Mouse (Mus musculus) erythroblast, embryonic 14.5 days (primary cell): ENCODE measurements around the gene Adamtsl1. TPM values are rescaled to one million over a fixed set of nuclear protein-coding genes. Genes with fewer than 3 reads are reported as not detected.

Source experiments
- H3K27me3 ChIP-seq: 2 replicates; pipeline ENCODE4 v1.6.1; 2012; ENCODE audit warnings: inconsistent platforms; ENCODE audit not compliant: control insufficient read depth
- H3K36me3 ChIP-seq: 2 replicates; pipeline ENCODE4 v1.6.1; 2012; ENCODE audit warnings: mild to moderate bottlenecking, inconsistent platforms; ENCODE audit not compliant: control insufficient read depth
- H3K4me1 ChIP-seq: 2 replicates; pipeline ENCODE4 v1.6.1; 2012; ENCODE audit warnings: inconsistent platforms; ENCODE audit not compliant: control insufficient read depth
- H3K4me3 ChIP-seq: replicated peaks from 2 replicates; pipeline ENCODE3; 2012; ENCODE audit warnings: moderate library complexity, mild to moderate bottlenecking, inconsistent platforms
- H3K9me3 ChIP-seq: 2 replicates; pipeline ENCODE4 v1.6.1; 2012; ENCODE audit warnings: low read length, inconsistent platforms, mixed read lengths; ENCODE audit not compliant: control insufficient read depth
- GATA1 ChIP-seq: IDR thresholded peaks from 2 replicates; pipeline ENCODE4 v1.6.1; 2012; ENCODE audit warnings: low read length, inconsistent platforms, mixed read lengths
- TAL1 ChIP-seq: IDR thresholded peaks from 3 replicates; pipeline ENCODE4 v1.6.1; 2012; ENCODE audit warnings: low read length, inconsistent platforms, mixed read lengths
- polyA plus RNA-seq: library from polyadenylated mRNA; stranded (reverse); fragments of >175 nt; gene quantifications from 2 replicates; pipeline ENCODE4 v1.2.3, GENCODE M21; 2012

Gene Adamtsl1
- polyA plus RNA-seq, 1 experiment: not detected

DNA sequence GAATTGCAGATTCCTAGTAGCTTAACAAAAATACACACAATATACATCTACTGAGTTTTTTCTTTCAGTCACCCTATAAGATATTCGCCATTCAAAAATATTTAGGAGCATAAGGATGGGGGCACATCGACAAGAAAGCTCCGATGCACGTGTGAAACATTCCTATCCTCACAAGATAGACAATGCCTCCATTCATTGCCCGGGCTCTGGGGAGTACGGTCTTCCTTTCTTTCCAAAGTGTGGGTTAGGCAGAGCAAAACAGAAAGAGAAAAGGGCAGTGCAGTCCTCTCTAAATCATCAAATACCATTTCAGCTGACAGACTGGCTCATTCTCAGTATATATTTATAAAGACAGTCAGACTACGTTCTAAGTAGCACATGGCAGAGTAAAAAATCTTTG lies 332.0 kb downstream of the Adamtsl1 start:
- H3K4me3 ChIP-seq: no peak overlapping the region
- no peaks in the 10 kb centered on the region for H3K4me1 ChIP-seq
- H3K27me3 ChIP-seq: no peaks in the 10 kb centered on the region
- no peak for TF ChIP-seq TAL1
- no peaks in the 10 kb centered on the region for H3K36me3 ChIP-seq
- no peaks in the 10 kb centered on the region for H3K9me3 ChIP-seq

DNA sequence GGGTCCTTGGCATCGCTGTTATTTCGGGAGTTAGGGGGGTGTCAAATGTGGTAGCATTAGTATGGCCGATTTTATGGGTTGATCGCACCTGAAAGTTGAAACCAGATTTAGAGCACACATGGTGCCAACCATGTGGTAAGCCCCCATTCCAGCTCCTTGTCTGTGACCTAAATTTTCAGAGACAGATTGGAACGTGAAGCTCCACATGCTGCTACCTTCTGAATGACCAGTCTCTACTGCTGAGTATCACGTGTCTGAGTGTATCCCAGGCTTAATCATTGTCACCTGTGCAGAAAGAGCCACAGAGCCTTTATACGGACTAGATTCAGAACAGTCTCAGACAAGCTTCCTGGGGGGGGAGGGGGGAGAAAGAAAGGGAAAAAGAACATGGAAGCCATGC lies 339.4 kb downstream of the Adamtsl1 start:
- no peaks in the 10 kb centered on the region for H3K4me1 ChIP-seq
- no peaks in the 10 kb centered on the region for H3K9me3 ChIP-seq
- no peak for TF ChIP-seq TAL1
- no peak for TF ChIP-seq GATA1
- H3K36me3 ChIP-seq: no peaks in the 10 kb centered on the region
- H3K27me3 ChIP-seq: no peaks in the 10 kb centered on the region
- H3K4me3 ChIP-seq: no peak overlapping the region

DNA sequence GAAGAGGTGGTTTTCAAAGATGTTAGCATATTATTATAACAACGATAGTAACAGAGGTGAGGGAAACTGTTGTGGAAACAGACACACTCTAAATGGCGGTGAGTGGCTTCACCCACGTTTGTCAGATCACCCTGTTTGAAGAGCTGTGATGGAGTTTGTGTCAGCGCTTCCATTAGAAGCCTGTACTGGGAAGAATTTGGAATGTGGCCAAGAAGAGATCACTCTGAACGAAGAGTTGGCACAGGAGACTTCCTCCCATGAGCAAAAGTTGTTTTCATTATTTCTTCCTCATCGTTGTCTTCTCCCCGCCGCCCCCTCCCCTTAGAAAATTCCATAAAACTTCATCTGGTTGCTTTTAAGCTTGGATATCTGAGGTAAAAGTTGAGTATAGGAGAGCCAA lies 340.5 kb downstream of the Adamtsl1 start:
- Histone ChIP-seq H3K4me1 (no peaks in the 10 kb centered on the region), H3K9me3 (no peaks in the 10 kb centered on the region), H3K27me3 (no peaks in the 10 kb centered on the region), H3K36me3 (no peaks in the 10 kb centered on the region), H3K4me3 (no peak overlapping the region)
- TF ChIP-seq TAL1 (no peak), GATA1 (no peak)

DNA sequence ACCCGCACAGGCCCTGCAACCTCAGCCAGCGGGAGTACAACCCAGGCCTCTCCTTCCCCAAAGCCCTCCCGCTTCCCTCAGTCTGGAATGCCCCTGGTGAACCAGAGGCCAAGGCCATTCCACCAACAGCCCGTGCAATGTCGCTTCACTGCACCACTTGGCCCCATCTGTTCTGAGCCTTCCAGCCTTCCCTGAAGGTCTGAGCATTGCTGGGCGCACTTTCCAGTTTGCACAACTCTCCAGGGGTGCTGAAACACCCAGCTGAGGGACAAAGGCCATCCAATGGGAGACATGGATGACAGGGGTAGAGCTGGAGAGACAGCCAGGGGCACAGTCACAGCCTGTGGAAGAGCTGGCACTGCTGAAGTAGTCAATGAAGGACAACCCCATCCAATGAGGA lies 365.4 kb downstream of the Adamtsl1 start:
- TF ChIP-seq GATA1: no peak
- no peak overlapping the region for H3K4me3 ChIP-seq
- no peaks in the 10 kb centered on the region for H3K36me3 ChIP-seq
- no peaks in the 10 kb centered on the region for H3K4me1 ChIP-seq
- H3K9me3 ChIP-seq: no peaks in the 10 kb centered on the region
- no peaks in the 10 kb centered on the region for H3K27me3 ChIP-seq

DNA sequence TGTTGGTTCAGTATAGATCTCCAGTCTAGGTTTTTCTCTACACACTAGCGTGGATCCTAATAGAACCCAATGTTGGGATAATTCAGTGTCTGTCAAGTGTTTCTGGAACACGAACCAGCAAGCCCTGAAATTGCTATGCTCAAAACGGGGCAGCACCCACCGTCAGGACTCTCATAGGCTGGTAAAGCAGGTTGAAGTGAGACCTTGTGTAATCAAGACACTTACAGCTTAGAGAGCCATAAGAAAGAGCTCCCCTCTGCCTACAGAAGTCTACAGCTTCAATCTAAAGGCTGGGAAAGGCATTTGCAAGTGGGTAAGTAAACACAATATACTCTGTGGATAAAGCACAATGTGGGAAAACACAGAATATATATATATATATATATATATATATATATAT lies 367.3 kb downstream of the Adamtsl1 start:
- Histone ChIP-seq H3K36me3 (no peaks in the 10 kb centered on the region), H3K4me1 (no peaks in the 10 kb centered on the region), H3K9me3 (no peaks in the 10 kb centered on the region), H3K27me3 (no peaks in the 10 kb centered on the region), H3K4me3 (no peak overlapping the region)
- TF ChIP-seq GATA1: no peak
- no peak for TF ChIP-seq TAL1

DNA sequence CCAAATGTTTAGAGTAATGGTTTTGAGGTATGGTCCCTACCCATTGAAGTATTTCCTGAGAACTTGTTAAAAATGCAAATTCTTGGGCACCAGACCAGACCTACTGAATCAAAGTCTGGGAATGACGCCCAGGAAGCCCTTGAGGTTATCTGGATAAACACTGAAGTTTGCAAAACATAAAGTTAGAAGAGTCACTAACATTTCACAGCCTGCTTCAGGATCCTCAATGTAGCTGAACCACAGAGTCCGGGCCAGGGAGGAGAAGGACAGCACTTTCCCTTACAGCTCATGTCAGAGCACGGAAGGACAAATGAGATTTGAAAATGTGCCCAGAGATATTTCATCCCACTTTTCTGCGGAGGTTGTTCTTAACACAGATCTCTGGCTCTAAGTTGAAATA lies 370.1 kb downstream of the Adamtsl1 start:
- H3K4me3 ChIP-seq: no peak overlapping the region
- H3K27me3 ChIP-seq: no peaks in the 10 kb centered on the region
- H3K36me3 ChIP-seq: no peaks in the 10 kb centered on the region
- no peaks in the 10 kb centered on the region for H3K9me3 ChIP-seq
- H3K4me1 ChIP-seq: no peaks in the 10 kb centered on the region
- TF ChIP-seq GATA1 (no peak), TAL1 (no peak)

DNA sequence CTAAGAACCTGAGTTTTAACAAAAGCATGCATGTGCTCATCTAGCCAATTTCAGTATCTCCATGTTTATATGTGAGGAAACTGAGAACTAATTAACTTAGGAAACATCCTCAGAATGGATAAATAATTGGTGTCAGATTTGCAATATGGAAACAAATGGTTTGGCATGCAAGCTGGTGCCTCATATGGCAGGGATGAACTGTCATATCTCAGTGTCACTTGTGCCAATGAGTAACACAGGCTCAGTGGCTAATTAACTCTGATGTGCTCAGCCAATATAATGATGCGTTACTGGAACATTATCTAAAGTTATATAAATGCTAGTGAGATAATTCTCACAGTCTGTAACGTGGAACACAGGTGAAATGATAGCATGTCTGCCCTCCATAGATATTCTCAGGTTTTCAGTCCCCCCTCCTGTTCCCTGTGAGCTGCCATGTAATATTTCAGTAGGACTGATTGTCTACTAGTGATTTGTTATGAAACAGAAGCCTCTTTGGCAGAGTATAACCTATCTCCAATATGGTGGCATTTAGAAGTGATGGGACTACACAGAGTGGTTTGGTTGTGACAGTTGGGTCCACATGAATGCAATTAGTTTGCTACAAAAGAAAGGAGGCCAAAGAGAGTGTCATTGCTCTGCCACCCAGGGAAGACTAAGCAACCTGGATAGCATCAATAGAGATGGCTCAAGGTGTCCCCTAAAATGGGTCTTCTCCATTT lies 376.1 kb downstream of the Adamtsl1 start:
- H3K4me1 ChIP-seq: no peaks in the 10 kb centered on the region
- H3K4me3 ChIP-seq: no peak overlapping the region
- H3K27me3 ChIP-seq: no peaks in the 10 kb centered on the region
- no peaks in the 10 kb centered on the region for H3K9me3 ChIP-seq
- H3K36me3 ChIP-seq: no peaks in the 10 kb centered on the region
- TF ChIP-seq GATA1: no peak
- TF ChIP-seq TAL1: no peak

DNA sequence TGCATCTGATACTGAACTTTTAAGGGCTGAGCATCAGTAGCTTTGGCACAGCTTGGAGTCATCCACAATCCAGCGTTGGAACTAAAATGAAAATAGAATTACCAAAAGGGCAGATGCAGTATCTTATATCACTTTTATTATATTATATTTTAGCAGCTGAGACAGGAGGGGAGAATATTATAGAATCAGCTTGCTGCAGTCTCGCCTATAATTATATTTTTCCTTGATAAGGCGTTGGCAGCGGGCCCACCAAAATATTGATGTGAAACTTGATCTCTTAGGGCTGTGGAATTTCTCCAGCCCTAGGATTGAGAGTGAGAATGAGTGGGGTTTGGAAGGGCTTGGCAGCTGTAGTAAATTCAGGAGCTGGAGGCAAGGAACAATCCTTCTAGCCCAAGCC lies 387.3 kb downstream of the Adamtsl1 start:
- TF ChIP-seq GATA1 (no peak), TAL1 (no peak)
- Histone ChIP-seq H3K9me3 (no peaks in the 10 kb centered on the region), H3K4me1 (no peaks in the 10 kb centered on the region), H3K27me3 (no peaks in the 10 kb centered on the region), H3K4me3 (no peak overlapping the region), H3K36me3 (no peaks in the 10 kb centered on the region)

DNA sequence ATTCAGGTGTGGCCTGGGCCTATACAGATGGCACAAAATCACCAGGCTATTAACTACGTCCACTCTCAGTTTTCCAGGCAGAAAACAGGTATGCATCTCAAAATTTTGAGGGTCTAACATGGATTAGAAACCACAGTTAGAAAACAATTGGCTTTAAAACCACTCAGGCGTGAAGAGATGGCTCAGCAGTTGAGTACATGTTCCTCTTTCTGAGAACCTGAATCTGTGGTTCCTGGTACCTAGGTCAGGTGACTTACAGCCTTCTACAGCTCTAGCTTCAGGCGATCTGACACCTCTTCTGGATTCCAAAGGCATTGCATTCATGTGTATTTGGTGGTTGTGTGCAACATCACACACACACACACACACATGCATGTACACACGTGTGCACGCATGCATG lies 390.2 kb downstream of the Adamtsl1 start:
- no peaks in the 10 kb centered on the region for H3K27me3 ChIP-seq
- no peak for TF ChIP-seq GATA1
- TF ChIP-seq TAL1: no peak
- H3K9me3 ChIP-seq: no peaks in the 10 kb centered on the region
- no peaks in the 10 kb centered on the region for H3K4me1 ChIP-seq
- H3K36me3 ChIP-seq: no peaks in the 10 kb centered on the region
- H3K4me3 ChIP-seq: no peak overlapping the region

DNA sequence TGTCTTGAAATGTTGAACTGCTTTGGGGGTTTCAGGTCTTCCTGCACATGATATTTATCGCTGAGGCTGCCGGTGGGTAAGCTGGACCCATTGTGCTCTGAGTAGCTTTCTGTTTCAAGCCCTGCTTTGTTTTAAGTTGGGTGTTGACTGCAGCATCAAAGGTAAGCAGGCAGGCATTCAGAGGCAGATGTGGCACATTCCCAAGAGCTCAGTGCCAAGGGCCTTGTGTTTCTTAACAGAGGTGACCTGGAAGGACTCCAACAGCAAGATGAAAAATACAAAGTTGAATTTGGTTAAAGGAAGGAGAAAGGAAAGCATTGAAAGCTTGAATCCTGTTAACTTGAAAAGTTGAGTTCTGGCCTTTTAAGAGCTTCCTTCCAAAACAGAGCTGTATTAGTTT lies 402.1 kb downstream of the Adamtsl1 start:
- TF ChIP-seq TAL1 (no peak), GATA1 (no peak)
- H3K9me3 ChIP-seq: no peaks in the 10 kb centered on the region
- no peak overlapping the region for H3K4me3 ChIP-seq
- no peaks in the 10 kb centered on the region for H3K27me3 ChIP-seq
- no peaks in the 10 kb centered on the region for H3K36me3 ChIP-seq
- no peaks in the 10 kb centered on the region for H3K4me1 ChIP-seq
